Mouse (Mus musculus): ENCODE data around the gene Gm11639.

The Gm11639 gene

DNA sequence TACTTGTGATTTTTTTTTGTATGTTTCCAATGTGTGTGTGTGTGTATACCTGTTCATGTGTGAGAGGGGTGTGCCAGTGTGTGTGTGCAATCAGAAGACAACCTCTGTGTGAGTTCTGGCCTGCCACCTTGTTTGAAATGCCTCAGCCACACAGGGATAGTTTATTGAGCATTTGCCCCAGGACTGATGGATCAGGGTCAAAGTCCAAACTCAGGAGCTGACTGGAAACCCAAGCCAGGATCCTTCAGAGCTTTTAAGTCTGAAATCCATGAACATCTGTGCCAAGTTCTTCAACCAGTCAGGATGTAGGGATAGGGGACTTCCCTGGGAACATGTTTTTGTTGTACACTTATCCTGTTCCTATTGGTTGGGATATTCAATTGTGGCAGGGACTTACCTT, 472.5 kb downstream of the Gm11639 start:
- no peak for DNase-seq

DNA sequence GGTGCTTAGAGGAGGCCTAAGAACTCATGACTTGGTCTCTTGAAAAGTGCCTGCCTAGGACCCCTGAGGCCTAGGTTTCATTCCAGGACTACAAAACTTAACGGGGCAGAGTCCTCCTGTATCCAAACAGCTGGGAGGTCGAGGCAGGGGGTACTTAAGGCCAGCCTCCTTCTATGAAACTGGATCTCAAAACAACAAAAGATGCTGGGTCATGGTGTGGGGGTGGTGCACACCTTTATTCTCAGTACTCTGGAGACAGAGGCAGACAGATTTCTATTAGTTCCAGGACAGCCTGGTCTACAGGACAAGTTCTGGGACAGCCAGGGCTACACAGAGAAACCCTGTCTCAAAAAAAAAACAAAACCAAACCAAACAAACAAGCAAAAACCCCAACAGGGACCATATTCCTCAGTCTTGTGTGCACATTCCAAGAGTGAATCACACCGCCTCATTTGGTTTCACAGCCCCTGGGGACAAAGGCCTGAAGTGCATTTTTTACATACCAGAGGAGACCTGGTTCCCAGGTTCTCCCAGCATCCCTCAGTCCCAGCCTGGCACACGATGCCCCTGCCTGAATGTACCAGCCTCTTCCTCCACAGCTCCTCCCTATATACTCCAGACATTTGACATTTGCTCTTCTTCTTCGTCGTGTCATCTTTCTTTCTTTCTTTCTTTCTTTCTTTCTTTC, 474.3 kb downstream of the Gm11639 start:
- DNase-seq: no peak

DNA sequence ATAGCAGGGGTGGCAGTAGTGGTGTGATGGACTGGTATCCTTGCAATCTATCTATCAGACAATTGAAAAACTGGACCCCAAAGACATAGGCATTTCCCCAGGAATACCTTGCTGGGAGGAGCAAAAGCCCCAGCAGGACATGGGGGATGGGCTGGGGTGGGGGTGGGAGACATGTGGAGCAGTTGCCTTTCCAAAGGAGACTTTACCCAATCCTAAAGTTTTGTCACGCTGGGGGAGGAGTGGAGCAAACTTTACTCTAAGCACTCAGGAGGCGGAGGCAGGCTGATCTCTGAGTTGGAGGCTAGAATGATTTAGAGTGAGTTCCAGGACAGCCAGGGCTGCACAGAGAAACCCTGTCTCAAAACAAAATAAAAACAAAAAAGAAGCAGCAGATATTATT, 475.9 kb downstream of the Gm11639 start:
- no peak for DNase-seq

DNA sequence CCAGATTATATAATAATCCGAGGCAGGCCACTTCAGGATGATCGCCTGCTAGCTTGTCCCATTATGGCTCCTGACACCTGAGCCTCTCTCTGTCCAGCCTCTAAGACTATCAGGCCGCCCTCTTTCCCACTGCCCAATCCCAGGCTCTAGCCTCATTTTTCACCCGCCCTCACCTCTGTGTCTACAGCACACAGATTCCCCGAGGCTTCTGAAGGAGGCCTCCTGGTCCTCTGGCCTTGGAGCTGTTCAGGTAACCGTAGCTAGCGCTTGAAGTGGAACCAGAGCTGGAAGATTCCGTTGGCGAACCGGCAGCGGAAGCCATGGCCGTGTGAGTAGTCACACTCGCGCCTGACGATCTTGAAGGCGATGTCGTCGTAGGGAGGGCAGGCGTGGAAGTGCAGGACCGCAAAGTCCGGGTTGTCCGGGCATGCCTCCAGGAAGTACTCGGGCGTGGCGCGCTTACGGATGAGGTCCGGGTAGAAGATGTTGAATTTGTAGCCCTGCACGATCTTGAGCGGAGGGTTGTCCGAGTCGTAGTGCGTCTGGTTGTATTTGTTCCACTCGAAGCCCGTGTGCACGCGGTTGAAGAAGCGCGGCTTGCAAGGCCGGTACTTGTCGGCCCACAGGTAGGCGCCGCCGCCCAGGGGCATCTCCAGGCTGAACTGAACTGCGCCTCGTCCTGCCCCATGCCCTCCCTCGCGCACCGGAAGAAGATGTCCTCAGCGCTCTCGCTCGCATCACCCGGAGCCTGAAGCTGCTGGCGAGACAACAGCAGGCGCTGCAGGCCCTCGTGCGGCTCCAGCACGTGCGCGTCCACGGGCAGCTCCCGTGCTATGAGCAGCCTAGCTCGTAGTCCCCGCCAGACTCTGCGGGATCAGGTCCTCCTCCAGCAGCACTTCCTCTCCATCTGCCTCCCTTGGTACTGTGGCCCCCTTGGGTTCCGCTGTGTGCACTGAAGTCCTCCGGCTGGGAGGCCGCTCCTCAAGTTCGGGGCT, 479.3 kb downstream of the Gm11639 start:
- DNase-seq: no peak

DNA sequence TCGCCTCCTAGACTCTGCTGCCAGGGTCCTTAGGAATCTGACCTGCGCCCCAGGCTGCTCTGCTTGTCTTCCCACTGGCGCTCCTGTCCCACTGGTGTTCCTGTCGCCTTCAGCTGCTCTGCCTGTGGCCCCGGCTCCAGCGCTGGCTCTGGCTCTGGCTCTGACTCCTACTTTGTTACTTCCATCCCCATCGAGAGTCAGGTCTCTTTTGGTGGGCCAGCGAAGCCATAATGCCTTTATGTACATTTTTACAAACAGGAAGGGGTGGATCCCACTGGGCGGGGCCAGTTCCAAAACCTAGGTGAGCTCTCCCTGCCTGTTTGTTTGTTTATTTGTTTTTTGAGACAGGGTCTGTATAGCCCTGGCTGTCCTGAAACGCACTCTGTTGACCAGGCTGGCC, 481.3 kb downstream of the Gm11639 start:
- no peak for DNase-seq
